Mouse (Mus musculus) C2C12 (cell line): ENCODE measurements around the gene Egfr.

ENCODE experiments used
- CTCF ChIP-seq: IDR thresholded peaks from one replicate; pipeline ENCODE4 v1.5.1; 2011; ENCODE audit not compliant: control insufficient read depth, insufficient read depth, insufficient read length
- MYOD1 ChIP-seq: IDR thresholded peaks from one replicate; pipeline ENCODE4 v1.6.1; 2011; ENCODE audit warnings: low read depth; ENCODE audit not compliant: control insufficient read depth, insufficient read length
- MYOG ChIP-seq: IDR thresholded peaks from one replicate; pipeline ENCODE4 v1.6.1; 2011; ENCODE audit not compliant: control insufficient read depth, insufficient read length; ENCODE audit errors: extremely low read depth

DNA sequence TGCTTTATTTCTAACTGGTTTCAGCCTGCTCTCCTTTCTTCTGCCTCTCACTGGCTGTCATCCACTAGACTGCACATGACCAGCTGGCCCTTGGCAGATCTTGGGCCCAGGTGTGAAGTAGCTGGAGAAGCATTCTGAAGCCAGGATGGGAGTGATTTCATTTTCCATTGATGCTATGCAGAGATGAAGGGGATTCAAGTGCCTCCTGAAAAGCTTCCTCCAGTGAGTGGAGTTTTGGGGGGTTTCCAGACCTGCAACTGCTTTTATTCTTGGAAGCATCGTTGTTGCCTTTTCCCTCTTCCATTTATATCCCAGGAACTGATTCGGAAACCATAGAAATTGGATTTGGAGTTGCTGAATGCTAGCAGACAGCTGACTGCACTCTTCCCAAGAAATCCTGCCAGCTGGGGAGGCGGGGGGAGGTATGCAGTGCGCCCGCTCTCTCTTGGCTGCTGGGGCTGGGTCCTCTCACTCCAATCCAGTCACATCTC, 80.0 kb downstream of the Egfr start:
- TF ChIP-seq CTCF (no peak), MYOG (no peak), MYOD1 (no peak)
